19 mouse cellular contexts compared by ENCODE assay signal in the genomic region with DNA sequence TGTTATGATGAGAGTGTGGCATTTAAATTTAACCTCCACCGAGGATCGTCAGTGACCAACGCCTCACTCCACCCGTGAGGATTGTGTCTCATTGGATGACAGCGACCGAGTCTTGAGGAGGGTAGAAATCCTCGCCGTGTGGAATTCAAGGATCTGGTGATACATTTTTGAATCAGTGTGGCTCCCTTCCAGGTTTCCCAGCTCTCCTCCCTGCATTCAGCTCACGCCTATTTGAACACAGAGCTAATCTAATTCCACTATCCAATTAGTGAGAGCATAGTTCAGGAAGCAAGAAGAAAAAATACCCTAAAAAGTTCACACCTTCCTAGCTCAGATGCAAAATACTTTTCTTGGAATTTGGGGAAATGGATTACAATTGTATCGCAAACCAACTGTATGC.
DNase-seq lines count a peak whose midpoint lies in the region; ATAC-seq and TF ChIP-seq lines count a peak whose summit lies in the region.
"Had no signal": no experiment of that assay in that cellular context is flagged by ENCODE, and none has a peak within 500 bp of the region (broad histone marks: within the 10 kb centered on the region; RNA-seq: fewer than 3 reads in every experiment).

No protein-coding gene starts in this region.

- DNase-seq in cerebellum, postnatal 10 days: peak; percentile 64 to 66
- DNase-seq in cerebellum, postnatal 36 days: no peak
- peak; percentile 34 for DNase-seq in forebrain, postnatal 0 days
- DNase-seq in forebrain, embryonic 11.5 days (ENCODE audit: low spot score): no peak
- peak; percentile 58 for DNase-seq in midbrain, postnatal 0 days (ENCODE audit: low spot score)
- no peak for DNase-seq in midbrain, embryonic 10.5 days (ENCODE audit: low spot score)
- peak; percentile 49 for DNase-seq in retina, postnatal 1 day
- no peak for DNase-seq in frontal cortex, postnatal 14 days (ENCODE audit: low spot score in 2 of 2)
- DNase-seq: adrenal gland, postnatal 10 days; B cell, adult 2 months; cerebellum, adult 2 months; gastrocnemius, postnatal 36 days; heart, adult 11 months; heart, postnatal 36 days had no signal

- H3K4me3 ChIP-seq in forebrain, postnatal 0 days (ENCODE audit: low read depth, low read length): no peak overlapping the region
- no peak overlapping the region for H3K4me3 ChIP-seq in forebrain, embryonic 11.5 days (ENCODE audit: low read depth, low read length)
- no peak overlapping the region for H3K4me3 ChIP-seq in midbrain, postnatal 0 days (ENCODE audit: low read depth, low read length)
- H3K4me3 ChIP-seq in midbrain, embryonic 10.5 days: no peak overlapping the region
- H3K4me3 ChIP-seq: embryonic facial prominence, embryonic 13.5 days; heart, embryonic 13.5 days; hindbrain, embryonic 15.5 days had no signal

- no peaks in the 10 kb centered on the region for H3K9me3 ChIP-seq in forebrain, postnatal 0 days (ENCODE audit: low read length)
- H3K9me3 ChIP-seq in forebrain, embryonic 11.5 days (ENCODE audit: control insufficient read depth, low read length): no peaks in the 10 kb centered on the region
- H3K9me3 ChIP-seq in midbrain, postnatal 0 days (ENCODE audit: low read length): no peaks in the 10 kb centered on the region
- no peaks in the 10 kb centered on the region for H3K9me3 ChIP-seq in midbrain, embryonic 10.5 days (replicated peaks)
- H3K9me3 ChIP-seq: embryonic facial prominence, embryonic 13.5 days; G1E; heart, embryonic 13.5 days; hindbrain, embryonic 15.5 days had no signal

- no peaks in the 10 kb centered on the region for H3K36me3 ChIP-seq in forebrain, postnatal 0 days (ENCODE audit: insufficient read depth)
- no peaks in the 10 kb centered on the region for H3K36me3 ChIP-seq in forebrain, embryonic 11.5 days (ENCODE audit: control insufficient read depth, insufficient read depth, low read length)
- H3K36me3 ChIP-seq in midbrain, postnatal 0 days (ENCODE audit: insufficient read depth, low read length): no peaks in the 10 kb centered on the region
- no peaks in the 10 kb centered on the region for H3K36me3 ChIP-seq in midbrain, embryonic 10.5 days
- H3K36me3 ChIP-seq: embryonic facial prominence, embryonic 13.5 days; G1E; heart, embryonic 13.5 days; hindbrain, embryonic 15.5 days had no signal

- 47% methylated on average over 10 of the region's 10 CpGs for WGBS in forebrain, postnatal 0 days
- 78% methylated on average over 10 of the region's 10 CpGs for WGBS in forebrain, embryonic 11.5 days
- WGBS in midbrain, postnatal 0 days: 70% methylated on average over 10 of the region's 10 CpGs
- 89% methylated on average over 10 of the region's 10 CpGs for WGBS in midbrain, embryonic 10.5 days

- no peak for ATAC-seq in forebrain, postnatal 0 days
- no peak for ATAC-seq in forebrain, embryonic 11.5 days (replicated peaks; ENCODE audit: low FRiP score)
- no peak for ATAC-seq in midbrain, postnatal 0 days (ENCODE audit: low FRiP score)
- ATAC-seq: CD4-positive, CD25-positive, alpha-beta regulatory T cell, adult 4 months had no signal

- no peak overlapping the region for H3K9ac ChIP-seq in forebrain, postnatal 0 days
- no peak overlapping the region for H3K9ac ChIP-seq in forebrain, embryonic 11.5 days (ENCODE audit: low read length)
- H3K9ac ChIP-seq in midbrain, postnatal 0 days (replicated peaks; ENCODE audit: low read length, poor library complexity, severe bottlenecking): no peak overlapping the region
- H3K9ac ChIP-seq: embryonic facial prominence, embryonic 13.5 days; heart, embryonic 13.5 days; hindbrain, embryonic 15.5 days had no signal

- no peak for TF ChIP-seq CTCF in forebrain, postnatal 0 days (IDR thresholded peaks at IDR 0.05; ENCODE audit: low read depth)
- no peak for TF ChIP-seq CTCF in midbrain, postnatal 0 days (IDR thresholded peaks at IDR 0.05)

- H3K27ac ChIP-seq in forebrain, postnatal 0 days (ENCODE audit: low read depth, low read length): no peak overlapping the region
- no peak overlapping the region for H3K27ac ChIP-seq in forebrain, embryonic 11.5 days (ENCODE audit: low read depth, low read length)
- H3K27ac ChIP-seq in midbrain, postnatal 0 days (ENCODE audit: low read depth, low read length): no peak overlapping the region
- H3K27ac ChIP-seq in midbrain, embryonic 10.5 days (replicated peaks): no peak overlapping the region
- H3K27ac ChIP-seq: embryonic facial prominence, embryonic 13.5 days; heart, embryonic 13.5 days; hindbrain, embryonic 15.5 days had no signal

- no peak overlapping the region for H3K4me2 ChIP-seq in forebrain, postnatal 0 days (ENCODE audit: low read depth)
- no peak overlapping the region for H3K4me2 ChIP-seq in forebrain, embryonic 11.5 days (ENCODE audit: low read depth, low read length, severe bottlenecking)
- no peak overlapping the region for H3K4me2 ChIP-seq in midbrain, postnatal 0 days (ENCODE audit: low read depth, low read length, poor library complexity, severe bottlenecking)
- H3K4me2 ChIP-seq: embryonic facial prominence, embryonic 13.5 days; heart, embryonic 13.5 days; hindbrain, embryonic 15.5 days had no signal

- no peaks in the 10 kb centered on the region for H3K27me3 ChIP-seq in forebrain, postnatal 0 days (ENCODE audit: insufficient read depth, low read length)
- H3K27me3 ChIP-seq in forebrain, embryonic 11.5 days (ENCODE audit: control insufficient read depth, insufficient read depth, low read length): no peaks in the 10 kb centered on the region
- no peaks in the 10 kb centered on the region for H3K27me3 ChIP-seq in midbrain, postnatal 0 days (ENCODE audit: insufficient read depth, low read length)
- no peaks in the 10 kb centered on the region for H3K27me3 ChIP-seq in midbrain, embryonic 10.5 days (ENCODE audit: low read depth, poor library complexity, severe bottlenecking)
- H3K27me3 ChIP-seq: embryonic facial prominence, embryonic 13.5 days; heart, embryonic 13.5 days; hindbrain, embryonic 15.5 days had no signal

- peaks cover 4% of the 10 kb centered on the region; the same call in 1 of the 2 replicates for H3K4me1 ChIP-seq in forebrain, postnatal 0 days (ENCODE audit: insufficient read depth)
- no peaks in the 10 kb centered on the region for H3K4me1 ChIP-seq in forebrain, embryonic 11.5 days (replicated peaks; ENCODE audit: control insufficient read depth, insufficient read depth, low read length)
- H3K4me1 ChIP-seq in midbrain, postnatal 0 days (ENCODE audit: insufficient read depth, low read length): no peaks in the 10 kb centered on the region
- H3K4me1 ChIP-seq in midbrain, embryonic 10.5 days: no peaks in the 10 kb centered on the region
- H3K4me1 ChIP-seq: embryonic facial prominence, embryonic 13.5 days; heart, embryonic 13.5 days; hindbrain, embryonic 15.5 days had no signal

Comparison
In these comparisons a context has a peak if more than half of its experiments do, and no peak if none do; other contexts are left out.
1. DNase-seq: peak in cerebellum, postnatal 10 days (2 of 2), forebrain, postnatal 0 days (single experiment), midbrain, postnatal 0 days (single experiment) and retina, postnatal 1 day (single experiment); none in cerebellum, postnatal 36 days (0 of 2), forebrain, embryonic 11.5 days (single experiment), midbrain, embryonic 10.5 days (single experiment) and frontal cortex, postnatal 14 days (0 of 2).